Mouse (Mus musculus): ENCODE results near the gene Ndufa6. TPM values are rescaled to one million over a fixed set of nuclear protein-coding genes. Genes with fewer than 3 reads are reported as not detected.

Ndufa6 gene
- polyA plus RNA-seq, 1 experiment: 278 TPM

- 94% methylated on average over 1 of the region's 1 CpGs for WGBS
- H3K36me3 ChIP-seq (ENCODE audit: control insufficient read depth, insufficient read depth, low read length): no peaks in the 10 kb centered on the region
- DNase-seq: no peak
- no peak overlapping the region for H3K27ac ChIP-seq (ENCODE audit: control insufficient read depth, insufficient read depth, low read length)
- no peaks in the 10 kb centered on the region for H3K4me1 ChIP-seq (replicated peaks; ENCODE audit: control insufficient read depth, insufficient read depth, low read length)
- H3K27me3 ChIP-seq (ENCODE audit: control insufficient read depth, insufficient read depth, low read length): no peaks in the 10 kb centered on the region
- no peak overlapping the region for H3K4me3 ChIP-seq (ENCODE audit: control insufficient read depth, insufficient read depth, low read length)
- TF ChIP-seq CTCF (IDR thresholded peaks at IDR 0.05; ENCODE audit: borderline replicate concordance, control insufficient read depth, extremely low read depth, insufficient read depth, low read length, poor library complexity) (no peak), POLR2A (IDR thresholded peaks at IDR 0.05; ENCODE audit: control insufficient read depth, extremely low read depth, insufficient read depth, low read length, poor library complexity) (no peak)
Observed at GRCm38 (mm10) chr15:82319613-82320012, 34.5 kb downstream of the Ndufa6 start.

- no peak overlapping the region for H3K4me3 ChIP-seq (ENCODE audit: control insufficient read depth, insufficient read depth, low read length)
- 94% methylated on average over 6 of the region's 6 CpGs for WGBS
- DNase-seq: no peak
- no peaks in the 10 kb centered on the region for H3K4me1 ChIP-seq (replicated peaks; ENCODE audit: control insufficient read depth, insufficient read depth, low read length)
- no peaks in the 10 kb centered on the region for H3K27me3 ChIP-seq (ENCODE audit: control insufficient read depth, insufficient read depth, low read length)
- H3K27ac ChIP-seq (ENCODE audit: control insufficient read depth, insufficient read depth, low read length): no peak overlapping the region
- no peak for TF ChIP-seq CTCF (IDR thresholded peaks at IDR 0.05; ENCODE audit: borderline replicate concordance, control insufficient read depth, extremely low read depth, insufficient read depth, low read length, poor library complexity)
- no peak for TF ChIP-seq POLR2A (IDR thresholded peaks at IDR 0.05; ENCODE audit: control insufficient read depth, extremely low read depth, insufficient read depth, low read length, poor library complexity)
- no peaks in the 10 kb centered on the region for H3K36me3 ChIP-seq (ENCODE audit: control insufficient read depth, insufficient read depth, low read length)
Observed at GRCm38 (mm10) chr15:82317839-82318238, 36.3 kb downstream of the Ndufa6 start.

GRCm38 (mm10) chr15:82308416-82308815, 45.7 kb downstream of the Ndufa6 start:
- TF ChIP-seq CTCF (IDR thresholded peaks at IDR 0.05; ENCODE audit: borderline replicate concordance, control insufficient read depth, extremely low read depth, insufficient read depth, low read length, poor library complexity) (no peak), POLR2A (IDR thresholded peaks at IDR 0.05; ENCODE audit: control insufficient read depth, extremely low read depth, insufficient read depth, low read length, poor library complexity) (no peak)
- no peak overlapping the region for H3K4me3 ChIP-seq (ENCODE audit: control insufficient read depth, insufficient read depth, low read length)
- no peak for DNase-seq
- H3K27ac ChIP-seq (ENCODE audit: control insufficient read depth, insufficient read depth, low read length): no peak overlapping the region
- 87% methylated on average over 3 of the region's 3 CpGs for WGBS
- H3K36me3 ChIP-seq (ENCODE audit: control insufficient read depth, insufficient read depth, low read length): no peaks in the 10 kb centered on the region
- no peaks in the 10 kb centered on the region for H3K4me1 ChIP-seq (replicated peaks; ENCODE audit: control insufficient read depth, insufficient read depth, low read length)
- no peaks in the 10 kb centered on the region; the same call in 1 of the 2 replicates for H3K27me3 ChIP-seq (ENCODE audit: control insufficient read depth, insufficient read depth, low read length)

- H3K4me1 ChIP-seq (replicated peaks; ENCODE audit: control insufficient read depth, insufficient read depth, low read length): no peaks in the 10 kb centered on the region
- no peaks in the 10 kb centered on the region; the same call in 1 of the 2 replicates for H3K27me3 ChIP-seq (ENCODE audit: control insufficient read depth, insufficient read depth, low read length)
- no peak overlapping the region for H3K27ac ChIP-seq (ENCODE audit: control insufficient read depth, insufficient read depth, low read length)
- no peaks in the 10 kb centered on the region for H3K36me3 ChIP-seq (ENCODE audit: control insufficient read depth, insufficient read depth, low read length)
- TF ChIP-seq POLR2A (IDR thresholded peaks at IDR 0.05; ENCODE audit: control insufficient read depth, extremely low read depth, insufficient read depth, low read length, poor library complexity) (no peak), CTCF (IDR thresholded peaks at IDR 0.05; ENCODE audit: borderline replicate concordance, control insufficient read depth, extremely low read depth, insufficient read depth, low read length, poor library complexity) (no peak)
- 97% methylated on average over 3 of the region's 3 CpGs for WGBS
- no peak for DNase-seq
- no peak overlapping the region for H3K4me3 ChIP-seq (ENCODE audit: control insufficient read depth, insufficient read depth, low read length)
Observed at GRCm38 (mm10) chr15:82307107-82307506, 47.0 kb downstream of the Ndufa6 start.

Other genes with a start within 250 kb of the Ndufa6 start
- 33.1 and 39.4 TPM in 2 replicates for gene Ccdc134, start 226.4 kb downstream of the Ndufa6 start, polyA plus RNA-seq (2012; rRNA removed)
- gene Srebf2, start 207.1 kb downstream of the Ndufa6 start, polyA plus RNA-seq (2012; rRNA removed): 410 and 478 TPM in 2 replicates
- 0.93 and 1.1 TPM in 2 replicates for gene Shisa8, start 141.5 kb downstream of the Ndufa6 start, polyA plus RNA-seq (2012; rRNA removed)
- gene Tnfrsf13c, start 130.0 kb downstream of the Ndufa6 start, polyA plus RNA-seq (2012; rRNA removed): 4.3 and 7.0 TPM in 2 replicates
- 44.8 and 68.0 TPM in 2 replicates for gene Cenpm, start 109.6 kb downstream of the Ndufa6 start, polyA plus RNA-seq (2012; rRNA removed)
- gene 1500009C09Rik, start 101.9 kb downstream of the Ndufa6 start, polyA plus RNA-seq (2012; rRNA removed): 0.08 and 0.24 TPM in 2 replicates
- gene Sept3, start 79.4 kb downstream of the Ndufa6 start, polyA plus RNA-seq (2012; rRNA removed): 3.4 and 4.6 TPM in 2 replicates
- 0.11 and 0.14 TPM in 2 replicates for gene Wbp2nl, start 55.4 kb downstream of the Ndufa6 start, polyA plus RNA-seq (2012; rRNA removed)
- 118 and 150 TPM in 2 replicates for gene Naga, start 15.4 kb downstream of the Ndufa6 start, polyA plus RNA-seq (2012; rRNA removed)
- gene Pheta2, start 15.4 kb downstream of the Ndufa6 start, polyA plus RNA-seq (2012; rRNA removed): 1.7 and 2.3 TPM in 2 replicates
- 218 and 230 TPM in 2 replicates for gene Smdt1, start 15.4 kb downstream of the Ndufa6 start, polyA plus RNA-seq (2012; rRNA removed)
- 12.6 and 15.7 TPM in 2 replicates for gene Cyp2d22, start 25.9 kb upstream of the Ndufa6 start, polyA plus RNA-seq (2012; rRNA removed)
- not detected in 2 replicates for gene Cyp2d11, start 39.7 kb upstream of the Ndufa6 start, polyA plus RNA-seq (2012; rRNA removed)
- gene Cyp2d10, start 52.9 kb upstream of the Ndufa6 start, polyA plus RNA-seq (2012; rRNA removed): 0.28 and 2.5 TPM in 2 replicates
- gene Cyp2d9, start 79.1 kb upstream of the Ndufa6 start, polyA plus RNA-seq (2012; rRNA removed): 0.22 and 0.23 TPM in 2 replicates
- 0.27 and 0.39 TPM in 2 replicates for gene Cyp2d12, start 200.8 kb upstream of the Ndufa6 start, polyA plus RNA-seq (2012; rRNA removed)